In the genomic region with DNA sequence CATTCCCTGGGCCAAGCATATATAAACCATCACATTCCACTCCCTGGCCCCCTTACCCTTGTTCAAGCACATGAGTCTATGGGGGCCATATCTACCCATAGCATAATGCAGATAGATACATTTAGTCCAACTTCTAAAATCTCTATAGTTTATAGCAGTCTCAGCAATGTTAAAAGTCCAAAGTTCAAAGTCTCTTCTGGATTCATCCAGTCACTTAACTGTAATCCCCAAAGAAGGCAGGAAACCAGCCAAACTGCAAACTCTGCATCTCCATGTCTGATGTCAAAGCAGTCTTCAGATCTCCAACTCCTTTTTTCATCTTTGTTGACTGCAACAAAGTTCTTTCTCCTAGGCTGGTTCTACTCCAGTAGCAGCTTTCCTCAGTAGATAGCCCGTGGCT, we compare ENCODE assay signal across 31 mouse cellular contexts. TPM values are rescaled to one million over a fixed set of nuclear protein-coding genes. Genes with fewer than 3 reads are reported as not detected.
DNase-seq lines count a peak whose midpoint lies in the region; ATAC-seq and TF ChIP-seq lines count a peak whose summit lies in the region.
"Had no signal": no experiment of that assay in that cellular context is flagged by ENCODE, and none has a peak within 500 bp of the region (broad histone marks: within the 10 kb centered on the region; RNA-seq: fewer than 3 reads in every experiment).

No protein-coding gene starts in this region.

- DNase-seq in embryonic facial prominence, embryonic 10.5 days (ENCODE audit: low spot score): no peak
- DNase-seq in kidney, adult 2 months: peak; percentile 67
- DNase-seq in kidney, adult 18-20 months: no peak
- peak; percentile 66 for DNase-seq in kidney, adult 9 months
- DNase-seq in adipocyte (ENCODE audit: low spot score): peak; percentile 1
- DNase-seq: adrenal gland, adult 2 months; adrenal gland, postnatal 10 days; adrenal gland, postnatal 25 days; B cell, adult 2 months; cerebellum, adult 11 months; cerebellum, adult 18-20 months; cerebellum, adult 8-10 months; cerebellum, adult 9-11 months; cerebellum, postnatal 14 days; cerebellum, postnatal 36 days; embryo, embryonic 11 days had no signal

- H3K36me3 ChIP-seq in embryonic facial prominence, embryonic 13.5 days: no peaks in the 10 kb centered on the region
- peaks cover 3% of the 10 kb centered on the region; the same call in 1 of the 2 replicates for H3K36me3 ChIP-seq in embryonic facial prominence, embryonic 10.5 days (replicated peaks)
- H3K36me3 ChIP-seq in kidney, adult 2 months (ENCODE audit: control insufficient read depth, insufficient read depth, low read length): no peaks in the 10 kb centered on the region
- H3K36me3 ChIP-seq in kidney, embryonic 14.5 days (ENCODE audit: control insufficient read depth, insufficient read depth, low read length): no peaks in the 10 kb centered on the region
- no peaks in the 10 kb centered on the region for H3K36me3 ChIP-seq in midbrain, embryonic 15.5 days (replicated peaks)
- H3K36me3 ChIP-seq: embryonic facial prominence, embryonic 12.5 days; embryonic facial prominence, embryonic 15.5 days; forebrain, embryonic 10.5 days; forebrain, embryonic 12.5 days; G1E had no signal

- no peak for TF ChIP-seq POLR2A in kidney, adult 2 months (IDR thresholded peaks at IDR 0.05; ENCODE audit: low read depth, low read length)

- 86% methylated on average over 1 of the region's 1 CpGs for WGBS in embryonic facial prominence, embryonic 13.5 days
- 89% methylated on average over 1 of the region's 1 CpGs for WGBS in embryonic facial prominence, embryonic 10.5 days
- WGBS in kidney, adult 2 months: 69% methylated on average over 1 of the region's 1 CpGs
- WGBS in kidney, embryonic 14.5 days: 92% methylated on average over 1 of the region's 1 CpGs
- WGBS in midbrain, embryonic 15.5 days: 90% methylated on average over 1 of the region's 1 CpGs

- no peak overlapping the region for H3K27ac ChIP-seq in embryonic facial prominence, embryonic 13.5 days
- H3K27ac ChIP-seq in embryonic facial prominence, embryonic 10.5 days (replicated peaks): no peak overlapping the region
- peak overlapping the region; percentile 77; the same call in 1 of the 2 replicates for H3K27ac ChIP-seq in kidney, adult 2 months (ENCODE audit: insufficient read depth, low read depth, low read length)
- no peak overlapping the region for H3K27ac ChIP-seq in kidney, embryonic 14.5 days (ENCODE audit: low read depth, low read length)
- no peak overlapping the region for H3K27ac ChIP-seq in midbrain, embryonic 15.5 days
- H3K27ac ChIP-seq: embryonic facial prominence, embryonic 12.5 days; embryonic facial prominence, embryonic 15.5 days; forebrain, embryonic 10.5 days; forebrain, embryonic 12.5 days had no signal

- no peaks in the 10 kb centered on the region for H3K9me3 ChIP-seq in embryonic facial prominence, embryonic 13.5 days
- H3K9me3 ChIP-seq in embryonic facial prominence, embryonic 10.5 days: no peaks in the 10 kb centered on the region
- H3K9me3 ChIP-seq in kidney, embryonic 14.5 days (ENCODE audit: control insufficient read depth, low read length): no peaks in the 10 kb centered on the region
- H3K9me3 ChIP-seq in midbrain, embryonic 15.5 days: no peaks in the 10 kb centered on the region
- H3K9me3 ChIP-seq: embryonic facial prominence, embryonic 12.5 days; embryonic facial prominence, embryonic 15.5 days; forebrain, embryonic 10.5 days; forebrain, embryonic 12.5 days; G1E had no signal

- H3K4me2 ChIP-seq in embryonic facial prominence, embryonic 13.5 days: no peak overlapping the region
- H3K4me2 ChIP-seq in kidney, embryonic 14.5 days (replicated peaks; ENCODE audit: low read depth, low read length): no peak overlapping the region
- H3K4me2 ChIP-seq in midbrain, embryonic 15.5 days: no peak overlapping the region
- H3K4me2 ChIP-seq: embryonic facial prominence, embryonic 12.5 days; embryonic facial prominence, embryonic 15.5 days; forebrain, embryonic 12.5 days had no signal

- no peak for TF ChIP-seq CTCF in kidney, adult 2 months (conservative IDR thresholded peaks at IDR 0.05; ENCODE audit: insufficient read depth, insufficient read length, low read depth, low read length)

- no peak overlapping the region for H3K4me3 ChIP-seq in embryonic facial prominence, embryonic 13.5 days
- H3K4me3 ChIP-seq in embryonic facial prominence, embryonic 10.5 days: no peak overlapping the region
- no peak overlapping the region for H3K4me3 ChIP-seq in kidney, adult 2 months (ENCODE audit: insufficient read depth, low read depth, low read length)
- no peak overlapping the region for H3K4me3 ChIP-seq in kidney, embryonic 14.5 days (ENCODE audit: low read length)
- no peak overlapping the region for H3K4me3 ChIP-seq in midbrain, embryonic 15.5 days
- H3K4me3 ChIP-seq: embryonic facial prominence, embryonic 12.5 days; embryonic facial prominence, embryonic 15.5 days; erythroblast, embryonic 14.5 days; forebrain, embryonic 10.5 days; forebrain, embryonic 12.5 days had no signal

- H3K4me1 ChIP-seq in embryonic facial prominence, embryonic 13.5 days: no peaks in the 10 kb centered on the region
- no peaks in the 10 kb centered on the region for H3K4me1 ChIP-seq in embryonic facial prominence, embryonic 10.5 days
- peaks cover 19% of the 10 kb centered on the region; the same call in 1 of the 2 replicates for H3K4me1 ChIP-seq in kidney, adult 2 months (ENCODE audit: control insufficient read depth, insufficient read depth, low read length)
- no peaks in the 10 kb centered on the region for H3K4me1 ChIP-seq in kidney, embryonic 14.5 days (ENCODE audit: control insufficient read depth, insufficient read depth, low read length)
- H3K4me1 ChIP-seq in midbrain, embryonic 15.5 days: no peaks in the 10 kb centered on the region
- H3K4me1 ChIP-seq: embryonic facial prominence, embryonic 12.5 days; embryonic facial prominence, embryonic 15.5 days; forebrain, embryonic 10.5 days; forebrain, embryonic 12.5 days had no signal

- no peaks in the 10 kb centered on the region for H3K27me3 ChIP-seq in embryonic facial prominence, embryonic 13.5 days
- H3K27me3 ChIP-seq in embryonic facial prominence, embryonic 10.5 days (replicated peaks; ENCODE audit: low read depth, poor library complexity, severe bottlenecking): no peaks in the 10 kb centered on the region
- no peaks in the 10 kb centered on the region for H3K27me3 ChIP-seq in kidney, adult 2 months (replicated peaks; ENCODE audit: control insufficient read depth, insufficient read depth, low read length)
- H3K27me3 ChIP-seq in kidney, embryonic 14.5 days (ENCODE audit: control insufficient read depth, insufficient read depth, low read length): no peaks in the 10 kb centered on the region
- no peaks in the 10 kb centered on the region for H3K27me3 ChIP-seq in midbrain, embryonic 15.5 days (replicated peaks)
- H3K27me3 ChIP-seq: CH12.LX; embryonic facial prominence, embryonic 12.5 days; embryonic facial prominence, embryonic 15.5 days; forebrain, embryonic 12.5 days; Patski had no signal

- no peak overlapping the region for H3K9ac ChIP-seq in embryonic facial prominence, embryonic 13.5 days
- H3K9ac ChIP-seq in kidney, embryonic 14.5 days (ENCODE audit: low read depth, low read length): no peak overlapping the region
- no peak overlapping the region for H3K9ac ChIP-seq in midbrain, embryonic 15.5 days
- H3K9ac ChIP-seq: embryonic facial prominence, embryonic 12.5 days; embryonic facial prominence, embryonic 15.5 days; forebrain, embryonic 12.5 days had no signal

- ATAC-seq in embryonic facial prominence, embryonic 13.5 days (ENCODE audit: insufficient number of reproducible peaks, insufficient read depth, low FRiP score, low TSS enrichment, low read depth): 0 out of 2 replicates have a peak, but pooled peaks have one; percentile 26
- no peak for ATAC-seq in kidney, embryonic 14.5 days (ENCODE audit: low FRiP score, low TSS enrichment)
- no peak for ATAC-seq in midbrain, embryonic 15.5 days (replicated peaks)
- ATAC-seq: activated CD4-positive, CD25-positive, alpha-beta regulatory T cell, adult 4 months; CD4-positive, CD25-positive, alpha-beta regulatory T cell, adult 4 months; forebrain, embryonic 14.5 days; forebrain, embryonic 16.5 days; Patski had no signal

RNA-seq across cellular contexts. Expression of gene Stk35, which starts 38.0 kb away (rescaled TPM):
- 11.7 and 13.2 TPM in 2 replicates for polyA plus RNA-seq in embryonic facial prominence, embryonic 13.5 days (2015; fragmentation: Nextera tagmentation; extraction: Ambion mirVana)
- 11.7 and 12.5 TPM in 2 replicates for polyA plus RNA-seq in embryonic facial prominence, embryonic 10.5 days (2016; fragmentation: Nextera tagmentation; extraction: Ambion mirVana)
- 17.7 and 21.1 TPM in 2 replicates for polyA plus RNA-seq in kidney, adult 2 months (2012; rRNA removed)
- 8.7 and 16.4 TPM in 2 replicates for polyA plus RNA-seq in kidney, embryonic 14.5 days (2014; fragmentation: Nextera tagmentation; extraction: Ambion mirVana)
- polyA plus RNA-seq in midbrain, embryonic 15.5 days (2015; fragmentation: Nextera tagmentation; extraction: Ambion mirVana): 8.6 and 9.5 TPM in 2 replicates

Comparison
In these comparisons a context has a peak if more than half of its experiments do, and no peak if none do; other contexts are left out.
1. DNase-seq: peak in kidney, adult 2 months (single experiment), kidney, adult 9 months (single experiment) and adipocyte (single experiment); none in embryonic facial prominence, embryonic 10.5 days (single experiment) and kidney, adult 18-20 months (single experiment).